Mouse (Mus musculus): ENCODE data around the gene Mier2. TPM values are rescaled to one million over a fixed set of nuclear protein-coding genes. Genes with fewer than 3 reads are reported as not detected.

Gene Mier2
- total RNA-seq, 1 experiment: 58.5 TPM

- TF ChIP-seq ZC3H11A (IDR thresholded peaks at IDR 0.05; ENCODE audit: borderline replicate concordance, low read depth, low read length) (no peak), ZNF384 (IDR thresholded peaks at IDR 0.05; ENCODE audit: low read depth, low read length) (no peak), HCFC1 (IDR thresholded peaks at IDR 0.05; ENCODE audit: borderline replicate concordance, insufficient read depth, low read length) (no peak)
- Histone ChIP-seq H3K9me3 (ENCODE audit: control insufficient read depth, insufficient read depth, low read depth, low read length) (no peaks in the 10 kb centered on the region), H3K4me1 (ENCODE audit: control insufficient read depth in 2 of 2, insufficient read depth in 2 of 2, low read length in 2 of 2, poor library complexity in 1 of 2) (no peaks in the 10 kb centered on the region), H3K36me3 (ENCODE audit: control insufficient read depth, insufficient read depth, low read length, poor library complexity, severe bottlenecking) (peaks cover 68% of the 10 kb centered on the region), H3K27ac (ENCODE audit: insufficient read depth, low read depth, low read length, poor library complexity, severe bottlenecking) (no peak overlapping the region), H3K9ac (ENCODE audit: insufficient read depth, low read depth, low read length, poor library complexity, severe bottlenecking) (no peak overlapping the region), H3K4me3 (ENCODE audit: insufficient read depth in 1 of 2, low read depth in 1 of 2, low read length in 2 of 2, poor library complexity in 1 of 2, severe bottlenecking in 1 of 2) (no peak overlapping the region)
- DNase-seq (ENCODE audit: low read depth, low spot score): no peak
- in situ Hi-C loops (cut with MboI; ENCODE audit: low sequenced_read_pairs in 2 of 2, unreplicated experiment in 2 of 2): no loop called here
These were observed 12.8 kb downstream of the Mier2 start for GRCm38 (mm10) chr10:79542171-79542570.

- TF ChIP-seq CHD2 (IDR thresholded peaks at IDR 0.05; ENCODE audit: low read depth, low read length) (no peak), HCFC1 (IDR thresholded peaks at IDR 0.05; ENCODE audit: borderline replicate concordance, insufficient read depth, low read length) (no peak), MAFK (IDR thresholded peaks at IDR 0.05; ENCODE audit: insufficient read depth, low read depth, low read length) (no peak), ZNF384 (IDR thresholded peaks at IDR 0.05; ENCODE audit: low read depth, low read length) (no peak), ZC3H11A (IDR thresholded peaks at IDR 0.05; ENCODE audit: borderline replicate concordance, low read depth, low read length) (no peak)
- in situ Hi-C loops (cut with MboI; ENCODE audit: low sequenced_read_pairs in 2 of 2, unreplicated experiment in 2 of 2): no loop called here
- Histone ChIP-seq H3K9me3 (ENCODE audit: control insufficient read depth, insufficient read depth, low read depth, low read length) (no peaks in the 10 kb centered on the region), H3K36me3 (ENCODE audit: control insufficient read depth, insufficient read depth, low read length, poor library complexity, severe bottlenecking) (peaks cover 64% of the 10 kb centered on the region), H3K27ac (ENCODE audit: insufficient read depth, low read depth, low read length, poor library complexity, severe bottlenecking) (no peak overlapping the region), H3K9ac (ENCODE audit: insufficient read depth, low read depth, low read length, poor library complexity, severe bottlenecking) (no peak overlapping the region), H3K4me3 (ENCODE audit: insufficient read depth in 1 of 2, low read depth in 1 of 2, low read length in 2 of 2, poor library complexity in 1 of 2, severe bottlenecking in 1 of 2) (no peak overlapping the region), H3K4me1 (ENCODE audit: control insufficient read depth in 2 of 2, insufficient read depth in 2 of 2, low read length in 2 of 2, poor library complexity in 1 of 2) (no peaks in the 10 kb centered on the region)
- no peak for DNase-seq (ENCODE audit: low read depth, low spot score)
These were observed 13.5 kb downstream of the Mier2 start for GRCm38 (mm10) chr10:79541522-79541921.

GRCm38 (mm10) chr10:79540746-79541145 is 14.3 kb downstream of the Mier2 start:
- Histone ChIP-seq H3K4me1 (ENCODE audit: control insufficient read depth in 2 of 2, insufficient read depth in 2 of 2, low read length in 2 of 2, poor library complexity in 1 of 2) (no peaks in the 10 kb centered on the region), H3K9me3 (ENCODE audit: control insufficient read depth, insufficient read depth, low read depth, low read length) (no peaks in the 10 kb centered on the region), H3K9ac (ENCODE audit: insufficient read depth, low read depth, low read length, poor library complexity, severe bottlenecking) (no peak overlapping the region), H3K36me3 (ENCODE audit: control insufficient read depth, insufficient read depth, low read length, poor library complexity, severe bottlenecking) (peaks cover 59% of the 10 kb centered on the region), H3K4me3 (ENCODE audit: insufficient read depth in 1 of 2, low read depth in 1 of 2, low read length in 2 of 2, poor library complexity in 1 of 2, severe bottlenecking in 1 of 2) (0 out of 4 replicates have a peak overlapping the region, but pooled peaks of 1 of the 2 experiments have one; percentile 16), H3K27ac (ENCODE audit: insufficient read depth, low read depth, low read length, poor library complexity, severe bottlenecking) (no peak overlapping the region)
- DNase-seq (ENCODE audit: low read depth, low spot score): no peak
- no peak for TF ChIP-seq HCFC1 (IDR thresholded peaks at IDR 0.05; ENCODE audit: borderline replicate concordance, insufficient read depth, low read length)
- TF ChIP-seq MAFK (IDR thresholded peaks at IDR 0.05; ENCODE audit: insufficient read depth, low read depth, low read length): no peak
- TF ChIP-seq CHD2 (IDR thresholded peaks at IDR 0.05; ENCODE audit: low read depth, low read length): no peak
- TF ChIP-seq ZC3H11A (IDR thresholded peaks at IDR 0.05; ENCODE audit: borderline replicate concordance, low read depth, low read length): no peak
- no peak for TF ChIP-seq ZNF384 (IDR thresholded peaks at IDR 0.05; ENCODE audit: low read depth, low read length)
- in situ Hi-C loops (cut with MboI; ENCODE audit: low sequenced_read_pairs in 2 of 2, unreplicated experiment in 2 of 2): no loop called here

DNA sequence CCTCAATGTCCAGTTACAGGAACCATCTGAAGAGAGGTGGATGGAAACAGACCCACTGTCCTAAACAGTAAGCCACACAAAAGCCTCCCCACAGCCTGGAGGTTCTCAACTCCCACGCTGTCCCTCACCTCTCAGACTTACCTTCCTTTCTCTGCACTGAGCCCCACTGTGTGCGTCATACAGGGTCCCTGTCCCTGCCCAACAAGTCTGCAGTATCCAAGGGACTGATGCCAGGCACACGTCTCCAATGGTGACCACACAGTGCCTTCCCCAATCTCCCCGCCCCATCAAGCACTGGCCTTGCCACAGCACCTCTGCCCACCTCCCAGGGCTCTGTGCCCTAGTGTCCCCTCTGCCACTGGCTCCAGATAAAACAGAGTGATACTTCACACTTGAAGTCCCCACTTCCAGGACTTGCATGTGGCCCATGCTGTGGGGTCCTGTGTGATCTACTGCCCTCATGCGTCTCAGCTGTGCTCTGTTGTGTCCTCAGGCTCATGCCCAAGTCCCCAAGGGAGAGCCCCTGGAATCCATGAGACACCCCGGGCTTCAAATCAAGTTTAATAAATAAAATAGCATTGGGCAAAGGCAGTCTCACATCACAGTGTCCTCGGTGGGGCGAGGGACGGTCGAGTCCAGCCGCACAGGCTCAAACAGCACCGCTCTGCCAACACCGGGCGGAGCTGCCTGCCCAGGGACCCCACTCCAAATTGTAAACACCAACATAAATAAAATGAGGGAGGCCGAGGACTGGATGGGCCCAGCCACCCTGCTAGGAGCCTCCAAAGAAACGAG is 15.1 kb downstream of the Mier2 start:
- in situ Hi-C loops (cut with MboI; ENCODE audit: low sequenced_read_pairs in 2 of 2, unreplicated experiment in 2 of 2): no loop called here
- no peak for TF ChIP-seq CHD2 (IDR thresholded peaks at IDR 0.05; ENCODE audit: low read depth, low read length)
- no peak for TF ChIP-seq MAFK (IDR thresholded peaks at IDR 0.05; ENCODE audit: insufficient read depth, low read depth, low read length)
- no peak for TF ChIP-seq ZNF384 (IDR thresholded peaks at IDR 0.05; ENCODE audit: low read depth, low read length)
- no peak for TF ChIP-seq HCFC1 (IDR thresholded peaks at IDR 0.05; ENCODE audit: borderline replicate concordance, insufficient read depth, low read length)
- no peak for TF ChIP-seq ZC3H11A (IDR thresholded peaks at IDR 0.05; ENCODE audit: borderline replicate concordance, low read depth, low read length)
- H3K4me3 ChIP-seq (ENCODE audit: insufficient read depth in 1 of 2, low read depth in 1 of 2, low read length in 2 of 2, poor library complexity in 1 of 2, severe bottlenecking in 1 of 2): no peak overlapping the region
- no peaks in the 10 kb centered on the region for H3K4me1 ChIP-seq (ENCODE audit: control insufficient read depth in 2 of 2, insufficient read depth in 2 of 2, low read length in 2 of 2, poor library complexity in 1 of 2)
- no peak overlapping the region for H3K9ac ChIP-seq (ENCODE audit: insufficient read depth, low read depth, low read length, poor library complexity, severe bottlenecking)
- H3K36me3 ChIP-seq (ENCODE audit: control insufficient read depth, insufficient read depth, low read length, poor library complexity, severe bottlenecking): peaks cover 54% of the 10 kb centered on the region
- no peak for DNase-seq (ENCODE audit: low read depth, low spot score)
- no peaks in the 10 kb centered on the region for H3K9me3 ChIP-seq (ENCODE audit: control insufficient read depth, insufficient read depth, low read depth, low read length)
- H3K27ac ChIP-seq (ENCODE audit: insufficient read depth, low read depth, low read length, poor library complexity, severe bottlenecking): no peak overlapping the region

All from ES-E14 (cell line).